Mouse (Mus musculus) kidney, postnatal 0 days (tissue): ENCODE results near the gene Aldh4a1. TPM values are rescaled to one million over a fixed set of nuclear protein-coding genes. Genes with fewer than 3 reads are reported as not detected.

Experiments used
- ATAC-seq: fragments of 200-750 bp; cut with Nextera tagmentation; replicated peaks from 2 replicates; pipeline ENCODE4 v1.8.0; 2017; ENCODE audit warnings: low read depth, moderate number of reproducible peaks, moderate TSS enrichment, moderate library complexity; ENCODE audit not compliant: low FRiP score
- DNase-seq: peaks from one replicate; pipeline ENCODE4 v3.0.0-alpha.2; 2016; ENCODE audit warnings: low spot score
- H3K27ac ChIP-seq: fragments of 300-500 bp; sonication (generic); 2 replicates; pipeline ENCODE4 v1.5.1; 2014; ENCODE audit warnings: mild to moderate bottlenecking
- H3K27me3 ChIP-seq: fragments of 300-500 bp; sonication (generic); 2 replicates; pipeline ENCODE4 v1.6.1; 2014; ENCODE audit warnings: low read length, mixed read lengths; ENCODE audit not compliant: insufficient read depth
- H3K36me3 ChIP-seq: fragments of 300-500 bp; sonication (generic); 2 replicates; pipeline ENCODE4 v1.6.1; 2014; ENCODE audit warnings: low read length, mixed read lengths; ENCODE audit not compliant: insufficient read depth
- H3K4me1 ChIP-seq: fragments of 300-500 bp; sonication (generic); replicated peaks from 2 replicates; pipeline ENCODE4 v1.6.1; 2014; ENCODE audit warnings: antibody characterized with exemption, low read length, mixed read lengths; ENCODE audit not compliant: insufficient read depth
- H3K4me2 ChIP-seq: fragments of 300-500 bp; sonication (generic); 2 replicates; pipeline ENCODE4 v1.6.1; 2014; ENCODE audit warnings: mild to moderate bottlenecking, low read length, moderate library complexity, mixed read lengths
- H3K4me3 ChIP-seq: fragments of 300-500 bp; sonication (generic); replicated peaks from 2 replicates; pipeline ENCODE4 v1.5.1; 2014; ENCODE audit warnings: low read depth, low read length
- H3K9ac ChIP-seq: fragments of 300-500 bp; sonication (generic); 2 replicates; pipeline ENCODE4 v1.6.1; 2014; ENCODE audit warnings: low read depth, low read length
- H3K9me3 ChIP-seq: fragments of 300-500 bp; sonication (generic); replicated peaks from 2 replicates; pipeline ENCODE4 v1.6.1; 2016; ENCODE audit warnings: low read length, inconsistent platforms, mixed read lengths
- CTCF ChIP-seq: IDR thresholded peaks from 2 replicates; pipeline ENCODE4 v1.5.1; 2016; ENCODE audit warnings: antibody characterized with exemption, low read depth, mild to moderate bottlenecking, moderate library complexity
- WGBS: fragments of 180-500 bp; shearing (Covaris S2); extraction: QIAGEN DNeasy Blood & Tissue Kit; methylation state at CpG from one replicate; pipeline ENCODE4 v1.1.7; 2014; 5-methylcytosine and 5-hydroxymethylcytosine counted together
- polyA plus RNA-seq: library from polyadenylated mRNA; unstranded; fragments of >200 nt; fragmentation: Nextera tagmentation; extraction: Ambion mirVana; gene quantifications from 2 replicates; pipeline ENCODE4 v1.2.1, GENCODE M21; 2015

Gene Aldh4a1
- polyA plus RNA-seq, 1 experiment from 2014 or later, result 91.0 TPM

GRCm38 (mm10) chr4:139576251-139576880, 46.3 kb upstream of the Aldh4a1 start:
- Histone ChIP-seq H3K9ac (peak overlapping the region; percentile 40), H3K27me3 (no peaks in the 10 kb centered on the region), H3K4me1 (peaks cover 54% of the 10 kb centered on the region), H3K27ac (no peak overlapping the region), H3K9me3 (no peaks in the 10 kb centered on the region), H3K4me2 (peak overlapping the region; percentile 93), H3K36me3 (no peaks in the 10 kb centered on the region), H3K4me3 (peak overlapping the region; percentile 90)
- DNase-seq (peak; percentile 27), ATAC-seq (no peak)
- WGBS, result 25% methylated on average over 14 of the region's 14 CpGs
- TF ChIP-seq CTCF, result no peak

- Histone ChIP-seq H3K4me2 (peak overlapping the region; percentile 93), H3K36me3 (no peaks in the 10 kb centered on the region), H3K4me3 (peak overlapping the region; percentile 90), H3K27me3 (no peaks in the 10 kb centered on the region), H3K9me3 (no peaks in the 10 kb centered on the region), H3K9ac (peak overlapping the region; percentile 40), H3K4me1 (peaks cover 61% of the 10 kb centered on the region), H3K27ac (no peak overlapping the region)
- no peak for TF ChIP-seq CTCF
- ATAC-seq (no peak), DNase-seq (no peak)
- WGBS, result 61% methylated on average over 7 of the region's 7 CpGs
Observed at GRCm38 (mm10) chr4:139577006-139577405, 45.7 kb upstream of the Aldh4a1 start.

- H3K9ac ChIP-seq, result peak overlapping the region; percentile 40; the same call in 1 of the 2 replicates
- peaks cover 70% of the 10 kb centered on the region for H3K4me1 ChIP-seq
- DNase-seq, result no peak
- H3K27me3 ChIP-seq, result no peaks in the 10 kb centered on the region
- 0 out of 2 replicates have a peak overlapping the region, but pooled peaks have one; percentile 89 for H3K27ac ChIP-seq
- no peak overlapping the region for H3K4me3 ChIP-seq
- ATAC-seq, result no peak
- 78% methylated on average over 8 of the region's 8 CpGs for WGBS
- TF ChIP-seq CTCF, result no peak
- H3K9me3 ChIP-seq, result no peaks in the 10 kb centered on the region
- H3K36me3 ChIP-seq, result no peaks in the 10 kb centered on the region
- H3K4me2 ChIP-seq, result peak overlapping the region; percentile 42
Observed at GRCm38 (mm10) chr4:139578389-139578788, 44.3 kb upstream of the Aldh4a1 start.

DNA sequence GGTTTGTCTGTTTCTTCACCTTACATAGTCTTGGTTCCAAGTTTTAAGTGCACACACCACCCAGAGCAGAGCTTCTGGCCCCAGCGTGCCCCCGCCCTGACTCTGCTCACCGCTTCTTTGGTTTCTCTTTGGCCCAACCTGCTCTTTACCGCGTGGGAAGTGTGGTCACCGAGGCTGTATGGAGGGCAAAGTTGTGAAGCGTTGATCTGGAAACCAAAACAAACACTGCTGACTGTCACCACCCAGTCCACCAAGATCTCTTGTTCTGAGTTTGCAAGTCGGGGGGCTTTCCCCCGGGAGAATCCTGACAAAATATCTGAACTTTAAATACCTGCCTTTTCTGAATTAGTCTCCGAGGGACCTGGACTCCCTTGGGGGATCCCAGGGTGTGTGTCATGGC, 43.7 kb upstream of the Aldh4a1 start:
- DNase-seq, result peak; percentile 35
- H3K9ac ChIP-seq, result peak overlapping the region; percentile 40; the same call in 1 of the 2 replicates
- H3K27me3 ChIP-seq, result no peaks in the 10 kb centered on the region
- no peaks in the 10 kb centered on the region for H3K36me3 ChIP-seq
- peaks cover 66% of the 10 kb centered on the region for H3K4me1 ChIP-seq
- no peaks in the 10 kb centered on the region for H3K9me3 ChIP-seq
- peak overlapping the region; percentile 89 for H3K27ac ChIP-seq
- H3K4me2 ChIP-seq, result peak overlapping the region; percentile 42
- ATAC-seq, result no peak
- no peak overlapping the region for H3K4me3 ChIP-seq
- TF ChIP-seq CTCF, result no peak
- 16% methylated on average over 10 of the region's 10 CpGs for WGBS

DNA sequence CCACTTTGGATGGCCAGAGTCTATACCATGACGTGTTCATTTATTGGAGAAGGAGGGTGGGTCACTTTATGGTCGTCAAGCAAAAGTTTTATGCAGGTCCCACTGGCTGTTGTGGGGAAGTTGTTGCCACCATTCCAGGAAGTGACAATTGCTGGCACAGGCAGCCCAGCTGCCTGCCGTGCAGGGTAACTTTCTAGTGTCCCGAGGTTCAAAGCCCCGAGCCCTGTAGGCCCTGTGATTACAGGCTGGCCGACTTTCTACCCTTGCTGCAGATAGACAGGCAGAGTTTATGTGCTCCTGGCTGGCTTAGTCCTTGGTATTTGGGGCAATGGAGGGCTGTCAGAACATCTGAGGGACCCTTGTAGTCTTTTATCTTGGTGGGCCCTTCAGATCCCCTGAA, 43.2 kb upstream of the Aldh4a1 start:
- no peak for TF ChIP-seq CTCF
- H3K4me3 ChIP-seq, result no peak overlapping the region
- WGBS, result 33% methylated on average over 6 of the region's 6 CpGs
- no peaks in the 10 kb centered on the region for H3K9me3 ChIP-seq
- H3K4me2 ChIP-seq, result peak overlapping the region; percentile 48; the same call in 1 of the 2 replicates
- no peaks in the 10 kb centered on the region for H3K36me3 ChIP-seq
- H3K4me1 ChIP-seq, result peaks cover 66% of the 10 kb centered on the region
- DNase-seq (no peak), ATAC-seq (no peak)
- peak overlapping the region; percentile 89 for H3K27ac ChIP-seq
- no peak overlapping the region for H3K9ac ChIP-seq
- H3K27me3 ChIP-seq, result no peaks in the 10 kb centered on the region

DNA sequence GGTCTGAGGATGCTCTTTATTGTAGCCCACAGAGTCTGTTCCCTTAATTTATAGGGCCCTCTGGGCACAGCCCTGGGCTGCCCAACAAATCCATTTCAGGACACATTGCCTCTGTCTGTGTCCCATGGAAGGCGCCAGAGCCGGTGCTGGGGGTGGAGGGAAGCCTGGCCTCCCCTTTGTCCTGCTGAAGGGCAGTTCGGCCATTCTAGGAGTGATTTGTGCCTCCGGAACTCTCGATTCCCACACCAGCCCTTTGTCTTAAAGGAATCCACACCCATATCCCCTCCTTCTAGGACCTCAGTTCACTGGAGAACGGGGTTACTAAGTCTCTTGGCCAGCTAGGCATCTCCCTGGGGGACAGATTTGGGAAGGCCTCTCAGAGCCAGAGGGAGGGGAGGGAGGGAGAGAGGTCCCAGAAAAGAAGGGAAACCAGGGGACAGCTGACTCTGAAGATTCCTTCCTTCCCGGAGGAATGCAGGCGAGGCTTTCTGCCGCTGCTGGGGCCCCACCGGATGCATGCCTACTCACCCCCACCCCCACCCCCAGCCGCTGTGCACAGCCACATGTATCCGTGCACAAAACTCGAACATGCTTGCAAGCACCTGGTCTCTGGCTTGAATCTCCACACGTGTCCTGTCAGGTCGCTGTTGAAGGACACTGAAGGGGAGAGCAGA, 41.9 kb upstream of the Aldh4a1 start:
- H3K9me3 ChIP-seq, result no peaks in the 10 kb centered on the region
- H3K36me3 ChIP-seq, result no peaks in the 10 kb centered on the region
- H3K4me1 ChIP-seq, result peaks cover 67% of the 10 kb centered on the region
- WGBS, result 5% methylated on average over 15 of the region's 15 CpGs
- TF ChIP-seq CTCF, result no peak
- ATAC-seq (no peak; the same call in 1 of the 2 replicates), DNase-seq (peak; percentile 95)
- H3K9ac ChIP-seq, result peak overlapping the region; percentile 47; the same call in 1 of the 2 replicates
- H3K4me2 ChIP-seq, result peak overlapping the region; percentile 48
- no peak overlapping the region for H3K4me3 ChIP-seq
- no peaks in the 10 kb centered on the region for H3K27me3 ChIP-seq
- peak overlapping the region; percentile 89 for H3K27ac ChIP-seq
